Mouse (Mus musculus): Measurements from ENCODE around the gene Tmem8.

The Tmem8 gene

GRCm38 (mm10) chr17:26149056-26149455 lies 36.0 kb downstream of the Tmem8 start:
- no peak for DNase-seq

GRCm38 (mm10) chr17:26151886-26152630 lies 39.0 kb downstream of the Tmem8 start:
- DNase-seq: no peak

DNA sequence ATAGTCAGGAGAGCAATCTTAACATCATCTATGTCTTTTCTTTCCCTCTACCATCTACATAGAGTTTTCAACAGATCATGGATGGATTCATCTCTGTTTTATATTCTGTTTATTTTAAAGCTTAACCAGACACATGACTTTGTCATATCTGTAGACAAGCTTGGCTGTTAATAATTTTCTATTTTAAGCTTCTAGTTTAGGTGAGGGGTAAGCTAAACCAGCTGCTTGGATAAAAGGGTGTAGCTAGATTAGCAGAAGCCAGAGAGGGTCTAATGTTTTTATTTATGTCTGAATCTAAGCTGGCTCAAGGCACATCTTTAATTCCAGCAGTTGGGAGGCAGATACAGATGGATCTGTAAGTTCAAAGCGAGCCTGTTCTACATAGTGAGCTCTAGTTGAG lies 49.6 kb downstream of the Tmem8 start:
- no peak for DNase-seq

DNA sequence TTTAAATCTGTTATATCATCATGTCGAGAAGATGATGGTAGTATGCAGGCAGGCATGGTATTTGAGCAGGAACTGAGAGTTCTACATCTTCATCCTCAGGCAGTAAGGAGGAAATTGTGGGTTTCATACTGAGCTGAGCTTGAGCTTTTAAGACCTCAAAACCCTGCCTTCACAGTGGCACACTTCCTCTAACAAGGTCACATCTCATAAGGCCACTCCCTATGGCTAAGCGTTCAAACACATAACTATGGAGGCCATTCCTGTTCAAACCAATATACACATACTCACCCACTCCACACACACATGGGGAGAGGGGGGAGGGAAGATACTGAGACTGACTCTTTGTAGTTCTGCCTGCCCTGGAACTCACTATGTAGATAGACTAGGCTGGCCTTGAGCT lies 54.9 kb downstream of the Tmem8 start:
- no peak for DNase-seq
